Mouse (Mus musculus): ENCODE measurements around the gene Dbx2.

Dbx2 gene

GRCm38 (mm10) chr15:95655860-95656259, at the start of gene Dbx2:
Gene Dbx2, minus strand, starts transcription at chr15:95655960.
- DNase-seq (ENCODE audit: low read depth, low spot score), result no peak

- DNase-seq (ENCODE audit: low read depth, low spot score), result no peak
These were observed 46.4 kb upstream of the Dbx2 start for GRCm38 (mm10) chr15:95702206-95702605.

- no peak for DNase-seq (ENCODE audit: low read depth, low spot score)
These were observed 45.8 kb upstream of the Dbx2 start for GRCm38 (mm10) chr15:95701573-95701972.

GRCm38 (mm10) chr15:95699371-95699770, 43.6 kb upstream of the Dbx2 start:
- no peak for DNase-seq (ENCODE audit: low read depth, low spot score)

GRCm38 (mm10) chr15:95693759-95694158, 38.0 kb upstream of the Dbx2 start:
- no peak for DNase-seq (ENCODE audit: low read depth, low spot score)

- no peak for DNase-seq (ENCODE audit: low read depth, low spot score)
These were observed 35.8 kb upstream of the Dbx2 start for GRCm38 (mm10) chr15:95691594-95691993.

- no peak for DNase-seq (ENCODE audit: low read depth, low spot score)
These were observed 35.4 kb upstream of the Dbx2 start for GRCm38 (mm10) chr15:95691129-95691528.

- no peak for DNase-seq (ENCODE audit: low read depth, low spot score)
These were observed 26.9 kb upstream of the Dbx2 start for GRCm38 (mm10) chr15:95682620-95683019.

- no peak for DNase-seq (ENCODE audit: low read depth, low spot score)
These were observed 19.9 kb upstream of the Dbx2 start for GRCm38 (mm10) chr15:95675645-95676044.

- DNase-seq (ENCODE audit: low read depth, low spot score), result no peak
These were observed 19.4 kb upstream of the Dbx2 start for GRCm38 (mm10) chr15:95675176-95675575.

- DNase-seq (ENCODE audit: low read depth, low spot score), result peak; percentile 13
These were observed 11.4 kb upstream of the Dbx2 start for GRCm38 (mm10) chr15:95667209-95667608.

- DNase-seq (ENCODE audit: low read depth, low spot score), result no peak
These were observed 9.2 kb upstream of the Dbx2 start for GRCm38 (mm10) chr15:95665002-95665401.

GRCm38 (mm10) chr15:95661718-95662117, 6.0 kb upstream of the Dbx2 start:
- no peak for DNase-seq (ENCODE audit: low read depth, low spot score)

- DNase-seq (ENCODE audit: low read depth, low spot score), result no peak
These were observed 4.6 kb upstream of the Dbx2 start for GRCm38 (mm10) chr15:95660368-95660767.

GRCm38 (mm10) chr15:95654211-95654897, 1.4 kb downstream of the Dbx2 start:
- DNase-seq (ENCODE audit: low read depth, low spot score), result no peak

GRCm38 (mm10) chr15:95653812-95654210, 1.9 kb downstream of the Dbx2 start:
- DNase-seq (ENCODE audit: low read depth, low spot score), result no peak

GRCm38 (mm10) chr15:95652898-95653707, 2.7 kb downstream of the Dbx2 start:
- no peak for DNase-seq (ENCODE audit: low read depth, low spot score)

- DNase-seq (ENCODE audit: low read depth, low spot score), result no peak
These were observed 3.9 kb downstream of the Dbx2 start for GRCm38 (mm10) chr15:95651824-95652223.

GRCm38 (mm10) chr15:95643505-95644029, 12.2 kb downstream of the Dbx2 start:
- DNase-seq (ENCODE audit: low read depth, low spot score), result no peak

- no peak for DNase-seq (ENCODE audit: low read depth, low spot score)
These were observed 15.4 kb downstream of the Dbx2 start for GRCm38 (mm10) chr15:95640347-95640746.

- no peak for DNase-seq (ENCODE audit: low read depth, low spot score)
These were observed 16.0 kb downstream of the Dbx2 start for GRCm38 (mm10) chr15:95639829-95640134.

- no peak for DNase-seq (ENCODE audit: low read depth, low spot score)
These were observed 16.5 kb downstream of the Dbx2 start for GRCm38 (mm10) chr15:95639115-95639828.

Measured in skeletal muscle tissue, adult 2 months (tissue).